Mouse (Mus musculus): ENCODE measurements around the gene Cenpo.

Cenpo gene

DNA sequence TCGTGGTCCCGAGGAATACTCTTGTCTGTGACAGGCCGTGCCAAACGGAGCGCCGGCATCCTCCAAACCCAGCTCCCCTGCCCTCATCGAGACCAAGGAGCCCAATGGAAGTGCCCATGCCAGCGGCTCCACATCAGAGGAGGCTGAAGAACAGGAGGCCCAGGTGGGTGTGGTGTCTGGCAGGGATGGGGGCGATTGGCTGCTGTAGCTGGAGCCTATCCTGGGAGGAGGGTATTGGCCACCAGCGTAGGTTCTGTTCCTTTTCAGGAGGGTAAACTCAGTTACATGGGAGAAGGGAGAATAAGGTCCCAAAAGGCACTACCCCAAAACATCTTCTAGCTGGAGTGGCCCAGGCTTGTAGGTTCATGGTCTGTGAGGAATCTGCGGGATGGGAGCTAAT, 34.8 kb downstream of the Cenpo start:
- DNase-seq (ENCODE audit: extremely low spot score, low read depth, low spot score): no peak

DNA sequence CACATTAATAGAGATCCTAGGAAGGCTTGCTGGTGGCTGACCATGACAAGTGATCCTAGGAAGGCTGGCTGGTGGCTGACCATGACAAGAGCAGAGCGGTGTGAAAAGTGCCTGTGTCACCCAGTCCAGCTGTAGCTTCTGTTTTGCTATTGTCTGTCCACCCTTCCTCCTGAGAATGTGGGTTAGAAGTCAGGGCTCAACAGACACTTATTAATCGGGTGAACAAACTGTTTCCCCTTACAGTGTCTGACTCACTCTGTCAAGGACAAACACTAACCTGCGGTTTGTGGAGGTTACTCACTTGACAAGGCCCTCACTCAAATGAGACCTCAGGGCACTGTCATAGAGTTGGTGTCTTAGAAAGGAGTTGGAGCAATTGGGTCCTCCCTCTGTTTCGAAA, 35.4 kb downstream of the Cenpo start:
- DNase-seq (ENCODE audit: extremely low spot score, low read depth, low spot score): no peak

DNA sequence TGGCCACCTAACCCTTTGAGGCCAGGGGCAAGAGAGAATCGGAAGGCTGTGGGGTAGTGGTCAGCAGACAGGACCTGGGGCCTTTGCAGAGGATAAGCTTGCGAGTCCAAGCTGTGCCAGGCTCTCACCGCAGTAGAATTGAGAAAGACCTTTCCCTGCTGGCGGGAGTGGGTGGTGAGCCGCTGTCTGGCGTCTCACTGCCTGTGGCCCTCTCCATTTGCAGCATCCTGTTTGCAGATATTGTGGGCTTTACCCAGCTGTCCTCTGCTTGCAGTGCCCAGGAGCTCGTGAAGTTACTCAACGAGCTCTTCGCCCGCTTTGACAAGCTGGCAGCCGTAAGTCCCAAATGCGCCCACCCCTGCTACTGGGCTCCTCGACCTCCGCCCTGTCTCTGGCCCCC, 39.5 kb downstream of the Cenpo start:
- no peak for DNase-seq (ENCODE audit: extremely low spot score, low read depth, low spot score)

DNA sequence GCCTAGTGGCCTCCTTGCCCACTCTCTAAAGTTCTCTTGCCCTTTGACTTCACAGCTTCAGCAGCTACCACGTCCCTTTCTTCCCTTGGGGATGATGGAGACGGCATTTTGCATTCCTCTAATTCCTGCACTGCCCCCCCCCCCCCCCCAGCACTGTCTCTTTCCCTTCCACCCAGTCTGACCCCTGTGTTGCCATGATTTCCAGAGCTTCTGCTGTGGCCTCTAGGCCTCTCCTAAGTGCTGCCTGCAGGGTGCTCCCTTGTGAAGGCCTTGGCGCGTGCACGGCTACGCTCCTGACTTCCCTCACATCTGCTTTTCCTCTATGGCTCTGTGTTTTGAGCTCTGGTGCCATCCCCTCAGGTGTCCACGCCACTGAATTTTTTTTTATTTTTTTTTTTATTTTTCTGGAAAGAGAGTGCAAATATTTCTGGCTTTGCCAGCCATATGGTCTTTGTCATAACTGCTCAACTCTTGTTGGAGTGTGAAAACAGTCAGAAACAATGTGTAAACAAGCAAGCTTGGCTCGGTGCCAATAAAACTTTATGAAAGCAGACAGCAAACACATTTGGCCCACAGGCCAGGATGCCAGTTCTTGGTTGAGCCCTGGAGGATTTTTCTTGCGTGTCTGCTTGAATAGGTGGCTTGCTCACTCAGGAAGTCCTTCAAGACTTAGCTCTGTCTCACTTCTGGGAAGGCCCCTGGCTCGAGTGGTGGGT, 40.9 kb downstream of the Cenpo start:
- DNase-seq (ENCODE audit: extremely low spot score, low read depth, low spot score): no peak

DNA sequence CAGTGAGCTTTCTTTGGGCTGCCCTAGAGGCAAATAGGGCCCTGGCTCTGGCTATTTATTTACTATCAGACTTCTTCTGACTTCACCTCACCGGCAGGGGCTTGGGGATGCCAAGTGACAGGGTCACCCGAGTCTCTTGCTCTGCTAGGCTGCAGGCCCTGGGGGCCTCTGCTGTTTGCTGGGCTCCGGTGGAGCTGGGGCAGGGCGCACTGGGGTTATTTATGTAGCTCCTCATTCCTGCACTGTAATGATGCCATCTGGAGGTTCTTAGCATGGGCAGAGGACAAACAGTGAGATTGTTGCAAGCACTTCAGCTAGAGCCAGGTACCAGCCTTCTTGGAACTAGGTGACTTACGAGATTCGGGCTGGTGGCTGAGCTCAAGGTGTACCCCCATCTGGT, 41.6 kb downstream of the Cenpo start:
- DNase-seq (ENCODE audit: extremely low spot score, low read depth, low spot score): no peak

DNA sequence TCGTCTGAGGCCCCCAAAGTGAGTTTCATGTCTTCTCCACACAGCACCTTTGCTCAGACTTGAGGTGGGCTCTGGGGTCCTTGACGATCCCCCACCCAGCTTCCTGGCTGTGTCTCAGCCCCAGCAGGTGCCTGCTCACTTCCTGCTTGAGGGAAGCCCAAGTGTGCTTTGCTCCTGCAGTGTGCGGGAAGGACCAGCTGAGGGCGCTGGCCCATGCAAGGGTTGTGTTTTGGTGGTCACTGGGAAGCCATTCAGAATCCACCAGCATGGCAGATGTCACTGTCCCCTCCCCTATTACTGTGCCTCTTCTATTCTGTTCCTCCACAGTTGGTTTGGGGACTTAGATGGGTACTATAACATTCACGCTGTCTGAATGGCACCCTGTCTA, 45.0 kb downstream of the Cenpo start:
- no peak for DNase-seq (ENCODE audit: extremely low spot score, low read depth, low spot score)

DNA sequence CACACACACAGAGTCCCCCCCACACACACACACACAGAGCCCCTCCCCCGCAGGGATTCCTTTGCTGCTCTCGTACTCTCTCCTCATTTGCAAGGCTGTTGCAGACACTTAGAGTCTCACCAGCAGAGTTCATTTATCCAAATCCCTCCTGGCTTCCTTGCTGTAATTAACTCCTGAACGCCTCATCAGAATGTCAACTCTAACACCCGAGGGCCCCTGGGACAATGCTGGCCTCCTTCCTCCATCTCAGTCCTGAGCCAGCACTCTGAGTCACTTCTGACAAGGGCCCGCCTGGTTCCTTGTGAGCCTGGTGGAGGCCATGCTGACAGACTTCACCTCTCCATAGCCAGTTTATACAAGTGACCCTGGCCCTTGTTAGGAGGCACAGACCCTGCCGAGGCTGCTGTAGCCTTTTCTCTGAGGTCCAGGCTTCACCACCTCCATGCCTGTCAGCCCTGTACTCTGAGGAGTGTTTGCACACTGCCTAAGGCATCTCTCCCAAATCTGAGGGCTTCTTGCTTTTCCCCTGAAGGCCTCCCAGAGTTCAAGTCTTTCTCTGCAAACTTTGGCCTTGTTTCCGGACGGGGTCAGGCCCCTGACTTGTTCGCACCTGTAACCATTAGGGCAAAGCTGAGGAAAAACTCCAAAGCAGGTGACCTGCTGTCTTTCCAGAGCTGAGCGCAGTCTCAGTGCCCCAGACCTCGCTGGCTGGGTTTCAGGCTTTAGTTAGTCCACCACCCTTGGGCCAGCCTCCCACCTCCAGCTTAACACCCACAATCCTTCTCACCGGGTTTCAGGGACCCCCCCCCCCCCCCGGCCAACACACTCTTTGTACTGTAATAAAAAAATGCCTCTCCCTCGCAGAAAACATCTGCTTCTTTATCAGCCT, 45.7 kb downstream of the Cenpo start:
- DNase-seq (ENCODE audit: extremely low spot score, low read depth, low spot score): no peak

DNA sequence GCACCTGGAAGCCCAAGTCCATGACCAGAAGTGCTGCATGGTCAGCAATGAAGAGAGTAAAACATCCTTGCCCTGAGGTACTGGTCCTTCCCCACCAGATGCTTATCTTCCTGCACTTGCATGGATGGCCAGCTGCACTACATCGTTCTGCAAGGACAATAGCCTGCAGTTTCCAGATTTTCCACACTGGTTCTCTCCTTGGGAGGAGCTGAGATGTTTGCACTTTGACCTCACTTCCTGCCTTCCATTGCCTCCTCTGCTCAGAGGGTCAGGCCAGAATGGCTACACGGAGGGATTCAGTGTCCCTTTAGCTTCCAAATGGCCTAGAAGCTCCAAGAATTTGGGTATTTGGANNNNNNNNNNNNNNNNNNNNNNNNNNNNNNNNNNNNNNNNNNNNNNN, 49.4 kb downstream of the Cenpo start:
- DNase-seq (ENCODE audit: extremely low spot score, low read depth, low spot score): no peak

DNA sequence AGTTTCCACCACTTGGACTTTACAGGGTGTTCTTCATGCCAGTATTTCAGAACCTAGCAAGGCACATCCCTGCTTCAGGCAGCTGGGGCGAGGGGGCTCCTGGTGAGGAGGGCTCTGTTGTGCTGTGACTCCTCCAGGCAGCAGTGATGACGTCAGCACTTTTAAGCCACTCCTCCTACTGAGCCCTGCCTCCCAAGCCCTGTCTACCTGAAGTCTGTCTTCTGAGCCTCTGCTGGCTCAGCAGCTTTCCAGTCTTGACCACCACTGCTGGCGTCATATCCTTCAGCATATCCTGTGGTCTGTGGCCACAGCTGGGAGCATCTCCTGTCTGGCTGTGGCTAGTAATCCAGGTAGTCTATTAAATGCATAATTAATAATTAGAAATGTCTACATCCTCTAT, 53.6 kb downstream of the Cenpo start:
- DNase-seq (ENCODE audit: extremely low spot score, low read depth, low spot score): no peak

DNA sequence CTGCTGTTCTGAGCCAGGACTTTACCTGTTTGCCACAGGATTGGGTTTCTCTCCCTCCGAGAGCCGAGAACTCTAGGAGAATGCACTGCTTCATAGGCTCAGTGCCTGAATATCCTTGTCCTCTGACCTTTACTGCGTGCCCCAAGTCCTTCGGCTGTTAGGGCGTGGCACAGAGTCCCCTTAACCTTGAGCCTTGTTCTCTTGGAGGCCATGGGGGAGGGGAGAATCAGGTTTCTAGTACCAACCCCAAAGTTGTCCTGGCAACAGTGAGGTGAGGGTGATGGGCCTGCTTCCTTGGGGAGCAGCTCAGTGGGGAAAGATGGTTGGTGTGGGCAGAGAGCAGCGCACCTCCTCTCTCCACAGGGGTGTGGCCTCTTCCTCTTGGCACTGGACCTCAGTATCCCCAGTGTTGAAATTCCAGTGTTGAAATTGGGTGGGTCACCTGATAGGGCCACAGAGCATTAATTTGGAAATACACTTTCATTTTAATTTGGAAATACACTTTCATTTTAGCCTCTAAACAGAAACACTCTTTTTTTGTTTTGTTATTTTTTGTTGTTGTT, 54.3 kb downstream of the Cenpo start:
- no peak for DNase-seq (ENCODE audit: extremely low spot score, low read depth, low spot score)

DNA sequence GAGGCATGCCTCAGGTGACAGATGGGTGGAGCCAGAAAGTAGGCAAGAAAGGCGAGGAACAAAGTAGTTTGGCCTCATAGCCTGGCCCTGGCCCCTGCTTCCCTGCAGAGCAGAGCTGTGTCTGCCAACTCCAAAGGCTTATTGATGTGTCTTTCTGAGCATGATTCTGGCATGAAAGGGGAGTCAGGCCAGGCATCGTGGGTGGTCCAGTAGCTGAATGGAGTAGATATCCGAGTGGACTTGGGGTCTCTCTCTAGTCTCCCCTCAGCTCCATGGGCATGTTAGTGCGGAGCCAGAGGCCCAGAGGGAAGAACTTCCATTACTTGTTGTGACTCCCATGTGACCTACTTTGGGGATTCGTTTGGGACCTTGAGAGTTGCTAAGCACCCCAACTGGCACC, 55.3 kb downstream of the Cenpo start:
- no peak for DNase-seq (ENCODE audit: extremely low spot score, low read depth, low spot score)

DNA sequence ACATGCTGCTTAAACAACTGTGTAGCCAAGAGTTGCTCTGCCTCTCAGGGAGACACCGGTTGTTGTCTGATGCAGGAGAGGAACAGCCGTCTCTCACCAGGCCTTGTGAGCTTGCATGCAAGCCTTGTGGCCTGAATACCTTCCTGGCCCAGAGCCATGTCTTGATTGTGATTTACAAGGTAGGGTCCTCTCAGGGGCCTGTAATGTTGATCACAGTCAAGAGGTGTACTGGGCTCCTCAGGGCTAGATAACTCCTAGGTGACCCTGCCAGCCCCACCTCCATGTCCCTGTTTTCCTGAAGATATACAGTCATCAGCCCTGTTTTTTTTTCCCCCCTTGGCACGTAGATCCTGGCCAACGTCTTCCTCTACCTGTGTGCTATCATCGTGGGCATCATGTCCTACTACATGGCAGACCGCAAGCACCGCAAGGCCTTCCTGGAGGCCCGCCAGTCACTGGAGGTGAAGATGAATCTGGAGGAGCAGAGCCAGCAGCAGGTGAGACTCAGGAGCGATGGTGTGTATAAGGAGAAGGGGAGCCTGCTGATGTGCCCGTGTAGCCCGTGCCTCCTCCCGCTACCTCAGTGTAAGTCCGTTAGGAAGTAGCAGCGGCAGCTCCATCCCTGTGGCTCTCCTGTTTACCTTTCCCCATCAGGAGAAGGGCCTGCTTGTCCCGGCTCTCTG, 60.8 kb downstream of the Cenpo start:
- no peak for DNase-seq (ENCODE audit: extremely low spot score, low read depth, low spot score)

DNA sequence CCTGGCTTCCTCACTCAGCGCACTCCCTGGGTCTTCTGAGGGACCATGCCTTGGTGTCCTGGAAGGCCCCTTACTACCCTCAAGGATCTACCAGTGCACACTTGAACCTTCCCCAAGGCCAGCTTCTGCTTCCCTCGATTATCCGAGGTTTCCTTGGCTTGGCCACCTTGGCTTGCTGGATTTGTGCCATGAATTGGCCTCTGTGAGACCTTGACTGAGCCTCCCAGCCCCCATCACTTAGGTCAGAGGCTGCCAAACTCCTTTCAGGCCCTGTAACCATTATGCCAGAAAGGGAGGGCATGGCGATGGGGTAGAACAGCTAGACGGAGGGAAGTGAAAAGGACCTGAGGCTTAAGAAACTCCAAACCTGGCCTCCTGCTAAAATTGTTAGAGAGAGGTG, 64.5 kb downstream of the Cenpo start:
- no peak for DNase-seq (ENCODE audit: extremely low spot score, low read depth, low spot score)

DNA sequence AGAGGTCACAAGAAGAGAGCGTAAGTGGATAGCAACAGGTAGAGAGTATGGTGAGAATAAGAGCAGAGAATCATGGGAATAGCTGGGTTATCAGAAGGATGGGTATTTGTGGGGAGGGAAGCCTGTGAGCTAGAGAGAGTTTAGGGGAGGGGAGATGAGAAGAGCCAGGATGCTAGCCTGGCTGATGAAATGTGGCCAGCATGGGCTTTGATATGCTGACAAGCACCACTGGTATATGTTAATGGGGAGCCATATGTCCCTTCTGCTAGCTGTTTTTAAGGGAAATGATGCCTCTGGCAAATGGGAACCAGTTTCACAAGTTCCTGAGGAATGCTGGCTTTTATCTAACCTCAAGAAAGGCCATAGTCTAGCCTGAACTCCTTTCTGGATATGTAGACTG, 65.0 kb downstream of the Cenpo start:
- no peak for DNase-seq (ENCODE audit: extremely low spot score, low read depth, low spot score)

DNA sequence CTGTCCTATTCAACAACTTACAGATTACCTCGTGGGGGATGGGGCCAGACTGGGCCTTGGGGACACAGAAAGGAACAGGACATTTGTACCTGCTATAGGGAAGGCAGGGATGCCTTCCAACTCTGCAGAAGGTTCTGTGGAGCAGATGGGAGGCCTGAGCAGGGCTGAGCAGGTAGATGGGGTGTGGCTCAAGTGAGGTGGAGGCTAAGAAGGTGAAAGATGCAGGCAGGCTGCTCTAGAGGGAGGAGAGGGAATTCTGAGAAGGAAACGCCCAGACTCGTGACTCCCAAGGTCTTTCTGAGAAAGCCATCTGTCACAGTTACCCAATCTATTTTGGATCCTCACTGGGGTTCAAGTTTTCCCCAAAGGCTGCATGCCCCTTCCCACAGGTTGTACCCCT, 67.1 kb downstream of the Cenpo start:
- DNase-seq (ENCODE audit: extremely low spot score, low read depth, low spot score): no peak

DNA sequence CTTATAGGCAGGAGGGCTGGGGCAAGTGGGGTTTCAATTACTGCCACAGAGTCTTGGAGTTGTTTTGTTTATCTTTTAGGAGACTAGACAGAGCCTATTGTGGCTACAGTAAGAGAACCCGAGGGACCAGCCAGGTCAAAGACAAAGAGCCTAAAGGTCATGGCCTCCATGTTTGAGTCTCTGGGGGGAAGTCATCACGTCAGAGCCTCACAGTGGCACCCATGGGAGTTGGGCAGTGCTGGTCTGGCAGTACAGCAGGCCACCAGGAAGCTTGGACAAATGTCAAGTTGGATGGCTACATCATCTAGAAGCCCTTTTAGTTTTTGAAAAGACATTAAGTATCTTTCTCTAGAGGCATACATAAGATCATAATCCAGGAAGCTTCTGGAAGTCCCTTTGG, 71.2 kb downstream of the Cenpo start:
- DNase-seq (ENCODE audit: extremely low spot score, low read depth, low spot score): no peak

DNA sequence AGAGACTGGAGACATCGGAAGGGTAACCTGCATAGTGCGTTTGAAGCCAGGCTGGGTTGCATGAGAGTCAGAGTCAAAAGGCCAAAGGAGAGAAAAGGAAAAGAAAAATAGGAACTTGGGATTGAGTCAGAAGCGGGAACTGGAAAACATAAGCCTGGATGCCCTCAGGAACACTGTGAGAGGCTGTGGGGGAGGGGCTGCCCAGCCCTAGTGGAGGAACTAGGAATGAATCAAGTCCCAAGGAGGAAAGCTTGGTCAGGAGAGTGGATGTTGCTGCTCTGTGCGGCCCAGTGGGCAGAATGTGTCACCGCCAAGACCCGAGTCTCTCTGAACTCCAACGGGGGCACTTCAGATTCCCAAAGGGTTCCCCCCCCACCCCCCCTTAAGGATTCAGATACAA, 73.8 kb downstream of the Cenpo start:
- DNase-seq (ENCODE audit: extremely low spot score, low read depth, low spot score): no peak

DNA sequence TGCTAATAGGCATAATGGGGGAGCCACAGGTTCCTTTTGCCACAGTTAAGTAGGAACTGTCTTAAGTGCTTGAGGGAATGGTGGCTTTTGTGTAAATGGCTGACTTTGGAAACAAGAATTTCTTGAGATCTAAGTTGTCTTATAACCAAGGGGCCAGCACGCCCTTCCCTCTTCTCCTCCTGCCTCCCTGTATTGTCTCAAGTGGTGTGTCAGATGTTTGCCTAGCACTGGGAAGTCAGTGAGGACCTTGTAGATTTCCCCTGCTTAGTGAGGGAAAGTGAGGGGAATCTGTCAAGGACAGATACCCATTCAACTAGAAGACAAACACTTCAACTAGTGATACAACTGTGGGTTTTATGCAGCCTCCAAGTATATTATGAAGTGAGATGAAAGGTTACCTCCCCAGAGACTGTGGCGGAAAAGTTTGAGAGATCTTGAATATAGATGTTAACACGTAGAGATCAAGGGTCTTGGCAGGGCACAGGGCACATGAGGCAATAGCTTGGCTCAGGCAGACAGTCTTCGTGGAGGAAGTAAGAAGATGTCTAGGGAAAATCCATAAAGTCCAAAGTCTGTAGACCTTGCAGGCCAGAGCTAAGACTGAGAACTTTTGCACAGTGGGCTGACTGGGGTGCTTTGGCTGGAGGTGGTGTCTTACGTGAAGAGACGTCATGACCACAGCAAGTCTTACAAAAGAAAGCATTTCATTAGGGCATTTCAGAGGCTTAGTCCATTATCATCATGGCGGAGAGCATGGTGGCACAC, 75.0 kb downstream of the Cenpo start:
- no peak for DNase-seq (ENCODE audit: extremely low spot score, low read depth, low spot score)

DNA sequence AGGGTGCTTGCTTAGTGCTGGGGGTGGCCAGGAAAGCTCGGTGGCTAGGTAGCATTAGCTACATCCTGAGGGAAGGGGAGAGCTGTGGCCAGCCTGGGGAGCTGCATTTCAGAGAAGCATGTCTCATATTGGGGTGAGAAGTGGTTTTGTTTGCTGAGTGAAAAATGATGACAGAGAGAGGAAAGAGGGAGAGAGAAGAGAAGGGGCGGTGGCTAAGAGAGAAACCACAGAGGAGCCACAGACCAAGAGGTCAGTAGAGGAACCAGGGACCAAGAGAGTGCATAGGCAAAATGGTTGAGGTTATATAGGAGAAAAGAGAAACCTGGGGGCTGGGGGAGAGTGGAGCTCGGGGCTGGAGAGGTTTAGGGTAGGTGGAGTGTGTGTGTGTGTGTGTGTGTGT, 75.9 kb downstream of the Cenpo start:
- no peak for DNase-seq (ENCODE audit: extremely low spot score, low read depth, low spot score)

DNA sequence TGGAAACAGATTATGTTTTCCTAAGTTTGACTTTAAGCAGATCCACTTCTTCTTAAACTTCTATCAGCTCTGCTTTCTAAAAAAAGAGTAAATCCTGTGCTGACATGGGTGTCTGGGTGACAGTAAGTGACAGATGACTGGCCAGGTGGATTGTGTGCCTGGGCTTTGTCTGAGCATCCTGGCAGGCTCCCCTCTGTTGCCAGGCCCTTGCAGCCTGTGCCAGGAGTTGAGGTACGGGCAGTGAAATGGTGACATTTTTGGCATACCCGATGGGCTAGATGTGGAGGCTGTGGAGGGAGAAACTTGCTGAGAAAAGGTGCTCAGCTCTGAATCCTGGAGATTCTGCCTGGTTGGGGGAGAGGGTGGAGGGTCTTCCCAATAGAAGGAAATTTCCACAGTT, 76.6 kb downstream of the Cenpo start:
- no peak for DNase-seq (ENCODE audit: extremely low spot score, low read depth, low spot score)

DNA sequence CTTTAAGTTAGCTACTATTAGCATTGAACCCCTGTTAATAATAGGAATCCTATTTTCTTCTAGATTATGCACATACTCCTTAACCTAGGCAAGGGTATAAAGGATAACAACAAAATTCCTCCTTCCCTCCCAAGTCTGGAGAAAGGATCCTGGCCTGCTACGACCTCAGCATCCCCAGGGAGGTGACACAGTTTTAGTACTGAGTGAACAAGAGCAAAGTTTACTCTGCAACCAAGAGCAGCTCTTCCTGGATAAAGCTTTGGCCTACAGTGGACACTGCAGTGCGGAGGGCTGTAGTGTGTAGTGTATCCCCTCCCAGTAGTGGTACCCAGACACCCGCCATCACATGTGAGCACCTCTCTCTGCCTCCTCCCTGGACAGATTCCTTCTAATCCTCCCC, 82.1 kb downstream of the Cenpo start:
- DNase-seq (ENCODE audit: extremely low spot score, low read depth, low spot score): no peak
